Mouse (Mus musculus) frontal cortex, postnatal 25 days (tissue): ENCODE measurements at regions not wholly inside any gene's neighbourhood (a gene's known extent, or its start where the extent isn't known, plus 50 kb on each side); places are given as distances from the start of the nearest gene placed in this dataset.
"Not testable (repeated sequence)": the region's sequence is repeated elsewhere in the genome, so short reads cannot be mapped to it uniquely, and the experiment has no call there.

ENCODE experiments used
- DNase-seq, 2 experiments: peaks; one replicate each; pipeline ENCODE4 v3.0.0; 2022; ENCODE audit warnings: low spot score in 2 of 2

GRCm38 (mm10) chr10:68956539-68956938, 194.7 kb upstream of the Rhobtb1 start:
- no peak for DNase-seq

GRCm38 (mm10) chr10:68961376-68961775, 189.9 kb upstream of the Rhobtb1 start:
- DNase-seq: no peak

GRCm38 (mm10) chr10:68963090-68963489, 188.1 kb upstream of the Rhobtb1 start:
- DNase-seq: no peak

- no peak for DNase-seq
Measured at GRCm38 (mm10) chr10:68965271-68965670, 186.0 kb upstream of the Rhobtb1 start.

- DNase-seq: no peak
Measured at GRCm38 (mm10) chr10:68967976-68968968, 183.0 kb upstream of the Rhobtb1 start.

- no peak for DNase-seq
Measured at GRCm38 (mm10) chr10:68970521-68970920, 180.7 kb upstream of the Rhobtb1 start.

GRCm38 (mm10) chr10:68974771-68975170, 176.5 kb upstream of the Rhobtb1 start:
- DNase-seq: no peak

- DNase-seq: no peak
Measured at GRCm38 (mm10) chr10:68976443-68977025, 174.7 kb upstream of the Rhobtb1 start.

GRCm38 (mm10) chr10:68978115-68978514, 173.1 kb upstream of the Rhobtb1 start:
- DNase-seq: no peak

- no peak for DNase-seq
Measured at GRCm38 (mm10) chr10:68979949-68980348, 171.3 kb upstream of the Rhobtb1 start.

- DNase-seq: no peak
Measured at GRCm38 (mm10) chr10:68982288-68982687, 168.9 kb upstream of the Rhobtb1 start.

- no peak for DNase-seq
Measured at GRCm38 (mm10) chr10:68990584-68990983, 160.7 kb upstream of the Rhobtb1 start.

GRCm38 (mm10) chr10:68999610-69000009, 151.6 kb upstream of the Rhobtb1 start:
- no peak for DNase-seq

- no peak for DNase-seq
Measured at GRCm38 (mm10) chr10:69001654-69002435, 149.4 kb upstream of the Rhobtb1 start.

- DNase-seq: peak; percentile 83 to 94
Measured at GRCm38 (mm10) chr10:69005199-69005872, 145.9 kb upstream of the Rhobtb1 start.

GRCm38 (mm10) chr10:69008679-69009078, 142.6 kb upstream of the Rhobtb1 start:
- not testable (repeated sequence) for DNase-seq

- DNase-seq: no peak
Measured at GRCm38 (mm10) chr10:69020811-69021743, 130.2 kb upstream of the Rhobtb1 start.

- no peak for DNase-seq
Measured at GRCm38 (mm10) chr10:69033410-69033809, 117.8 kb upstream of the Rhobtb1 start.

- DNase-seq: no peak
Measured at GRCm38 (mm10) chr10:69034390-69035120, 116.7 kb upstream of the Rhobtb1 start.

GRCm38 (mm10) chr10:69035536-69035935, 115.7 kb upstream of the Rhobtb1 start:
- not testable (repeated sequence) for DNase-seq
